Mouse (Mus musculus) liver, embryonic 16.5 days (tissue): ENCODE results near the gene N4bp1. TPM values are rescaled to one million over a fixed set of nuclear protein-coding genes. Genes with fewer than 3 reads are reported as not detected.
A peak's percentile ranks its signal among the peaks of the same experiment; 100 is the strongest.

Experiments used
- ATAC-seq: fragments of 200-750 bp; cut with Nextera tagmentation; 2 replicates; pipeline ENCODE4 v1.8.0; 2017; ENCODE audit warnings: low read depth, mild to moderate bottlenecking, moderate number of reproducible peaks, moderate library complexity
- H3K27ac ChIP-seq: fragments of 300-500 bp; sonication (generic); 2 replicates; pipeline ENCODE4 v1.5.1; 2014; ENCODE audit warnings: mild to moderate bottlenecking, low read length
- H3K27me3 ChIP-seq: fragments of 300-500 bp; sonication (generic); 2 replicates; pipeline ENCODE4 v1.6.1; 2014; ENCODE audit warnings: low read depth, low read length, mixed read lengths; ENCODE audit not compliant: control insufficient read depth, insufficient read depth
- H3K36me3 ChIP-seq: fragments of 300-500 bp; sonication (generic); 2 replicates; pipeline ENCODE4 v1.6.1; 2014; ENCODE audit warnings: mild to moderate bottlenecking; ENCODE audit not compliant: control insufficient read depth, insufficient read depth
- H3K4me1 ChIP-seq: fragments of 300-500 bp; sonication (generic); 2 replicates; pipeline ENCODE4 v1.6.1; 2014; ENCODE audit warnings: low read depth, low read length, mixed read lengths; ENCODE audit not compliant: control insufficient read depth
- H3K4me2 ChIP-seq: fragments of 300-500 bp; sonication (generic); 2 replicates; pipeline ENCODE4 v1.6.1; 2014; ENCODE audit warnings: low read depth, low read length, mixed read lengths
- H3K4me3 ChIP-seq: fragments of 300-500 bp; sonication (generic); 2 replicates; pipeline ENCODE4 v1.5.1; 2014; ENCODE audit warnings: low read depth, mild to moderate bottlenecking, low read length
- H3K9ac ChIP-seq: fragments of 300-500 bp; sonication (generic); 2 replicates; pipeline ENCODE4 v1.6.1; 2014; ENCODE audit warnings: low read depth, low read length
- H3K9me3 ChIP-seq: fragments of 300-500 bp; sonication (generic); replicated peaks from 2 replicates; pipeline ENCODE4 v1.6.1; 2016; ENCODE audit warnings: low read length; ENCODE audit not compliant: control insufficient read depth
- WGBS: fragments of 180-500 bp; shearing (Covaris S2); extraction: QIAGEN DNeasy Blood & Tissue Kit; methylation state at CpG from one replicate; pipeline ENCODE4 v1.1.7; 2014; ENCODE audit not compliant: insufficient replicate concordance; 5-methylcytosine and 5-hydroxymethylcytosine counted together
- polyA plus RNA-seq: library from polyadenylated mRNA; unstranded; fragments of >200 nt; fragmentation: Nextera tagmentation; extraction: Ambion mirVana; gene quantifications from 2 replicates; pipeline ENCODE4 v1.2.1, GENCODE M21; 2015

Gene N4bp1
- polyA plus RNA-seq, 1 experiment from 2014 or later: 2.2 TPM

DNA sequence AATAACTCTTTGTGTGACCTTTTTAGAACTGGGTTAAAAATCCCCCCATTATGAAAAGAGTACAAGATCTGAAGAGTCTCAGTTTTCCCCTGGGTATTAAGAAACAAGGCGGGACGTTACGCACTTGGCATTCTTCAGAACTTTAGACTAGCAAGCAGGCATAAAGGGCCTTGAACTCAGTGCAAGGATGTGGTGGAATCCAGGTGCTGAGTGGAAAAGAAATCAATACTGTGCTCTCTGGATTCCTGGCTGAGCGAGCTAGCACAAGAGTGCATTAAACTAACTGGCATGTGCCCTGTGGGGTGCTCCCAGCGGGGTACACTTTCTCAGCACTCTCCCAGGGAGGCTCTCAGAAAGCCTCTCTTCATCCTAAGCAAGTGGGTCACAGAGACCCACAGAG, 122.3 kb downstream of the N4bp1 start:
- no peak overlapping the region for H3K4me3 ChIP-seq
- no peaks in the 10 kb centered on the region for H3K36me3 ChIP-seq
- H3K27ac ChIP-seq: no peak overlapping the region
- H3K9ac ChIP-seq: no peak overlapping the region
- peaks cover 23% of the 10 kb centered on the region for H3K4me1 ChIP-seq
- H3K27me3 ChIP-seq: peaks cover 11% of the 10 kb centered on the region
- no peak for ATAC-seq
- H3K9me3 ChIP-seq: no peaks in the 10 kb centered on the region
- no peak overlapping the region for H3K4me2 ChIP-seq
- WGBS: 76% methylated on average over 5 of the region's 5 CpGs

DNA sequence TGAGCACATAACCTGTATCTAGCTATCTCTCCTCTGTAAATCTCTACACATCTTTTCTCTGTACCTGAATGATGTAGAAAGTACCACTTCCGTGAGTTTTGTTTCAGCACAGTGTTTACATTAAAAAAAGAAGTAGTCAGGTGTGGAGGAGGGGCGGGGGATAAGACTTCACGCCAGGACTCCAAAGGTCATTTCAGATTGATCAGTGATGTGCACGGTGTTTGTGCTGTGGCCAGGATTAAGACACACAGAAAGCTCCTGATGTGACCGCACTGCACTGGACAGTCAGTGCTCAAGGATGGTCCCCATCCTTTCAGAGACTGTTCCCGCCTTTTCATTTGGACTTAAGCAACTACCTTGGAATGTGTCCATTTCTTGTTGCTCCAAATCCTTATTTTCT, 124.3 kb downstream of the N4bp1 start:
- Histone ChIP-seq H3K36me3 (no peaks in the 10 kb centered on the region), H3K27me3 (peaks cover 9% of the 10 kb centered on the region), H3K4me3 (no peak overlapping the region), H3K4me2 (no peak overlapping the region), H3K4me1 (peaks cover 26% of the 10 kb centered on the region), H3K27ac (no peak overlapping the region), H3K9ac (no peak overlapping the region), H3K9me3 (no peaks in the 10 kb centered on the region)
- no peak for ATAC-seq
- WGBS: 59% methylated on average over 6 of the region's 6 CpGs

DNA sequence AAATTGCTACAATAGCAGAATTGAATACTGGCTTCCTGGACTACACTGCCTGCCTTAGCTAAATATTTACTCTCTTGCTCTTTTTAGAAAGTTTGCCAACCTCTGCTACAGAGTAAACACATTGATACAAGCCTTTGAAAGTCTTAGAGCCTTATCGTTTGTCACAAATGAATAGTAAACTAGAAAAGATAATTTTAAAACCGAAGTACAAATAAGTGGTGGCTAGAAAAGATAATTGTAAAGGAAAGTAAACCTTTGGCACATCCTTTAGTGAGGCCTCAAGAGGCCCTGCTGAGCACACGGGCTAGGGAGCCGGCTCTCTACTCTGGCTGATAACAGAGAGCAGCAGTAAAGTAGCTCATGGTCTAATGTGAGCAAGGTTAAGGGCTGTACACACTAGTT, 126.0 kb downstream of the N4bp1 start:
- H3K27ac ChIP-seq: 0 out of 2 replicates have a peak overlapping the region, but pooled peaks have one; percentile 2
- no peaks in the 10 kb centered on the region for H3K36me3 ChIP-seq
- 9% methylated on average over 4 of the region's 4 CpGs for WGBS
- H3K9me3 ChIP-seq: no peaks in the 10 kb centered on the region
- H3K4me2 ChIP-seq: no peak overlapping the region
- ATAC-seq: peak; percentile 87
- H3K4me1 ChIP-seq: peaks cover 13% of the 10 kb centered on the region
- H3K9ac ChIP-seq: no peak overlapping the region
- H3K4me3 ChIP-seq: no peak overlapping the region
- peaks cover 11% of the 10 kb centered on the region for H3K27me3 ChIP-seq

DNA sequence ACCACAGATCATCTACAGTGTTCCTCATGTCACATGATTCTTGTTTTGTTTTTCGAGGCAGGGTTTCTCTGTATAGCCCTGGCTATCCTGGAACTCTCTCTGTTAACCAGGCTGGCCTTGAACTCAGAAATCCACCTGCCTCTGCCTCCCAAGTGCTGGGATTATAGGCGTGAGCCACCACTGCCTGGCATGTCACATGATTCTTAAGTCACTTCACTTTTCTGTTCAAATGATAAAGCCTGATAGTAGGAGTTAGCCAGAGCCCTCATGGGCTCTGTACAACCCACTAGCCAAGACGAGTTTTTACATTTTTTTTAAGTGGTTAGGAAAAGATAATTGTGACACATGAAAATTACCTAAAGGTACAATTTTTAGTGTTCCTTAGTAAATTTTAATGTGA, 126.4 kb downstream of the N4bp1 start:
- no peaks in the 10 kb centered on the region for H3K9me3 ChIP-seq
- no peak overlapping the region for H3K9ac ChIP-seq
- WGBS: 30% methylated on average over 3 of the region's 3 CpGs
- H3K4me1 ChIP-seq: peaks cover 13% of the 10 kb centered on the region
- peak; percentile 40; the same call in 1 of the 2 replicates for ATAC-seq
- peaks cover 11% of the 10 kb centered on the region for H3K27me3 ChIP-seq
- no peak overlapping the region for H3K4me2 ChIP-seq
- H3K27ac ChIP-seq: no peak overlapping the region; the same call in 1 of the 2 replicates
- no peaks in the 10 kb centered on the region for H3K36me3 ChIP-seq
- H3K4me3 ChIP-seq: no peak overlapping the region

Other genes with a start within 250 kb of the N4bp1 start
- gene Gm10638, start 139.6 kb downstream of the N4bp1 start, polyA plus RNA-seq: 0.71 and 0.80 TPM in 2 replicates
- 10.2 and 12.2 TPM in 2 replicates for gene Siah1a, start 139.3 kb downstream of the N4bp1 start, polyA plus RNA-seq